Mouse (Mus musculus): ENCODE results near the gene Capn5. TPM values are rescaled to one million over a fixed set of nuclear protein-coding genes. Genes with fewer than 3 reads are reported as not detected.

Gene Capn5
- polyA plus RNA-seq, 1 experiment: 21.4 TPM

GRCm38 (mm10) chr7:98152400-98152799 lies 25.7 kb downstream of the Capn5 start:
- no peaks in the 10 kb centered on the region for H3K4me1 ChIP-seq (replicated peaks; ENCODE audit: control insufficient read depth, insufficient read depth, low read length)
- no peak for DNase-seq
- H3K27ac ChIP-seq (ENCODE audit: control insufficient read depth, insufficient read depth, low read length): no peak overlapping the region
- no peaks in the 10 kb centered on the region for H3K27me3 ChIP-seq (ENCODE audit: control insufficient read depth, insufficient read depth, low read length)
- 91% methylated on average over 8 of the region's 8 CpGs for WGBS
- H3K36me3 ChIP-seq (ENCODE audit: control insufficient read depth, insufficient read depth, low read length): no peaks in the 10 kb centered on the region
- TF ChIP-seq CTCF (IDR thresholded peaks at IDR 0.05; ENCODE audit: borderline replicate concordance, control insufficient read depth, extremely low read depth, insufficient read depth, low read length, poor library complexity) (no peak), POLR2A (IDR thresholded peaks at IDR 0.05; ENCODE audit: control insufficient read depth, extremely low read depth, insufficient read depth, low read length, poor library complexity) (no peak)
- H3K4me3 ChIP-seq (ENCODE audit: control insufficient read depth, insufficient read depth, low read length): no peak overlapping the region

DNA sequence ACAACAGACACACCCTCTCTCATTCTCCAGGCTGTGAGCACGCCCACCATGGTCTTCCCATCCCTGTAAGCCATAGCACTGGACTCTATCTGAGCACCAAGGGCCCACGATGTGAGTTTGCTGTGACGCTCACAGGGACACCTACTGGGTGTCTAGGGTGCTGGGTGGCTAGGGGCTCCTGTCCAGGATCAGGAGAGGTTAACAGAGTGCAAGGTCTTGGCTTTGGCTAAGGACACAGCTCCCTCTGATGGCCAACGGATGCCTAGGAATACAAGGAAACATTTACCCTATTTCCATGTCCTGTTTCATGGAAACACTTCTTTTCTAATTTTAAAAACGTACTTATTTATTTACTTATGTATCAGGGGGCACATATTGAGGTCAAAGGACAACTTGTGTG lies 27.5 kb downstream of the Capn5 start:
- 95% methylated on average over 5 of the region's 5 CpGs for WGBS
- no peak overlapping the region for H3K4me3 ChIP-seq (ENCODE audit: control insufficient read depth, insufficient read depth, low read length)
- no peak for DNase-seq
- TF ChIP-seq CTCF (IDR thresholded peaks at IDR 0.05; ENCODE audit: borderline replicate concordance, control insufficient read depth, extremely low read depth, insufficient read depth, low read length, poor library complexity) (no peak), POLR2A (IDR thresholded peaks at IDR 0.05; ENCODE audit: control insufficient read depth, extremely low read depth, insufficient read depth, low read length, poor library complexity) (no peak)
- no peaks in the 10 kb centered on the region for H3K27me3 ChIP-seq (ENCODE audit: control insufficient read depth, insufficient read depth, low read length)
- no peaks in the 10 kb centered on the region for H3K4me1 ChIP-seq (replicated peaks; ENCODE audit: control insufficient read depth, insufficient read depth, low read length)
- no peaks in the 10 kb centered on the region for H3K36me3 ChIP-seq (ENCODE audit: control insufficient read depth, insufficient read depth, low read length)
- no peak overlapping the region for H3K27ac ChIP-seq (ENCODE audit: control insufficient read depth, insufficient read depth, low read length)

DNA sequence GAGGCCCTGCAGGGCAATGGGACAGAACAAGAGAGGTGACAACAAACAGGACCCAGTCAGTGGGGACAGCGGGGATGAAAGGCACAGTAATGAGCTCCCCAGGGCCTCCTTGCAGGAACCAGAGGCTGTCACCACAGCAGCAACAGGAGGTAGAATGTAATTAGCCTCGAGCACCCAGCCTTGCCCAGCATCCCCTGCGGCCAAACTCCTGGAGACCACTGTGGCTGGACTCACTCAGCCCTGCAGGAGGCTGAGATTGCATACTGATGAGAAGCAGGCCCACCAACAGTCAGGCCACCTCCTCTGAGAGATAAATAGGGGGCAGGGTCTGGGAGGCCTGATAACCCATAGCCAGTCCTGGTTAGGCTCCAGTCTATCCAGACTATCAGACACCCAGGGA lies 28.3 kb downstream of the Capn5 start:
- DNase-seq: no peak
- H3K4me1 ChIP-seq (replicated peaks; ENCODE audit: control insufficient read depth, insufficient read depth, low read length): no peaks in the 10 kb centered on the region
- TF ChIP-seq POLR2A (IDR thresholded peaks at IDR 0.05; ENCODE audit: control insufficient read depth, extremely low read depth, insufficient read depth, low read length, poor library complexity): no peak
- TF ChIP-seq CTCF (IDR thresholded peaks at IDR 0.05; ENCODE audit: borderline replicate concordance, control insufficient read depth, extremely low read depth, insufficient read depth, low read length, poor library complexity): no peak
- no peak overlapping the region for H3K4me3 ChIP-seq (ENCODE audit: control insufficient read depth, insufficient read depth, low read length)
- H3K27me3 ChIP-seq (ENCODE audit: control insufficient read depth, insufficient read depth, low read length): no peaks in the 10 kb centered on the region
- H3K36me3 ChIP-seq (ENCODE audit: control insufficient read depth, insufficient read depth, low read length): no peaks in the 10 kb centered on the region
- H3K27ac ChIP-seq (ENCODE audit: control insufficient read depth, insufficient read depth, low read length): no peak overlapping the region
- 96% methylated on average over 3 of the region's 3 CpGs for WGBS

GRCm38 (mm10) chr7:98148721-98149407 lies 29.2 kb downstream of the Capn5 start:
- no peaks in the 10 kb centered on the region for H3K36me3 ChIP-seq (ENCODE audit: control insufficient read depth, insufficient read depth, low read length)
- H3K4me1 ChIP-seq (replicated peaks; ENCODE audit: control insufficient read depth, insufficient read depth, low read length): no peaks in the 10 kb centered on the region
- H3K4me3 ChIP-seq (ENCODE audit: control insufficient read depth, insufficient read depth, low read length): no peak overlapping the region
- no peak overlapping the region for H3K27ac ChIP-seq (ENCODE audit: control insufficient read depth, insufficient read depth, low read length)
- no peak for DNase-seq
- 93% methylated on average over 10 of the region's 10 CpGs for WGBS
- TF ChIP-seq CTCF (IDR thresholded peaks at IDR 0.05; ENCODE audit: borderline replicate concordance, control insufficient read depth, extremely low read depth, insufficient read depth, low read length, poor library complexity) (no peak), POLR2A (IDR thresholded peaks at IDR 0.05; ENCODE audit: control insufficient read depth, extremely low read depth, insufficient read depth, low read length, poor library complexity) (no peak)
- H3K27me3 ChIP-seq (ENCODE audit: control insufficient read depth, insufficient read depth, low read length): no peaks in the 10 kb centered on the region

GRCm38 (mm10) chr7:98147766-98148165 lies 30.3 kb downstream of the Capn5 start:
- Histone ChIP-seq H3K4me3 (ENCODE audit: control insufficient read depth, insufficient read depth, low read length) (no peak overlapping the region), H3K36me3 (ENCODE audit: control insufficient read depth, insufficient read depth, low read length) (no peaks in the 10 kb centered on the region), H3K27me3 (ENCODE audit: control insufficient read depth, insufficient read depth, low read length) (no peaks in the 10 kb centered on the region), H3K27ac (ENCODE audit: control insufficient read depth, insufficient read depth, low read length) (no peak overlapping the region), H3K4me1 (replicated peaks; ENCODE audit: control insufficient read depth, insufficient read depth, low read length) (no peaks in the 10 kb centered on the region)
- 95% methylated on average over 8 of the region's 8 CpGs for WGBS
- TF ChIP-seq POLR2A (IDR thresholded peaks at IDR 0.05; ENCODE audit: control insufficient read depth, extremely low read depth, insufficient read depth, low read length, poor library complexity): no peak
- no peak for TF ChIP-seq CTCF (IDR thresholded peaks at IDR 0.05; ENCODE audit: borderline replicate concordance, control insufficient read depth, extremely low read depth, insufficient read depth, low read length, poor library complexity)
- no peak for DNase-seq

GRCm38 (mm10) chr7:98146447-98146845 lies 31.6 kb downstream of the Capn5 start:
- WGBS: 91% methylated on average over 8 of the region's 8 CpGs
- H3K4me1 ChIP-seq (replicated peaks; ENCODE audit: control insufficient read depth, insufficient read depth, low read length): no peaks in the 10 kb centered on the region
- H3K36me3 ChIP-seq (ENCODE audit: control insufficient read depth, insufficient read depth, low read length): no peaks in the 10 kb centered on the region
- H3K27me3 ChIP-seq (ENCODE audit: control insufficient read depth, insufficient read depth, low read length): no peaks in the 10 kb centered on the region
- no peak overlapping the region for H3K4me3 ChIP-seq (ENCODE audit: control insufficient read depth, insufficient read depth, low read length)
- no peak for DNase-seq
- H3K27ac ChIP-seq (ENCODE audit: control insufficient read depth, insufficient read depth, low read length): no peak overlapping the region
- TF ChIP-seq POLR2A (IDR thresholded peaks at IDR 0.05; ENCODE audit: control insufficient read depth, extremely low read depth, insufficient read depth, low read length, poor library complexity) (no peak), CTCF (IDR thresholded peaks at IDR 0.05; ENCODE audit: borderline replicate concordance, control insufficient read depth, extremely low read depth, insufficient read depth, low read length, poor library complexity) (no peak)
